Mouse (Mus musculus) heart, embryonic 14.5 days (tissue): Measurements from ENCODE around the gene Ftsj1. TPM values are rescaled to one million over a fixed set of nuclear protein-coding genes. Genes with fewer than 3 reads are reported as not detected.

Source experiments
- ATAC-seq: fragments of 200-750 bp; cut with Nextera tagmentation; 2 replicates; pipeline ENCODE4 v1.8.0; 2017; ENCODE audit warnings: low read depth, moderate TSS enrichment; ENCODE audit not compliant: insufficient number of reproducible peaks, insufficient read depth, low FRiP score
- H3K27ac ChIP-seq, 2 experiments: fragments of 200-500 bp in 1 of 2; fragments of 300-500 bp in 1 of 2; sonication (generic) in 1 of 2; replicated peaks in 1 of 2; 2 replicates each; pipeline ENCODE4 v1.5.1; 2012 to 2014; ENCODE audit warnings: low read depth in 2 of 2, low read length in 2 of 2, control low read depth in 1 of 2, mild to moderate bottlenecking in 1 of 2, mixed read lengths in 1 of 2; ENCODE audit not compliant: control insufficient read depth in 1 of 2, insufficient read depth in 1 of 2
- H3K27me3 ChIP-seq: fragments of 300-500 bp; sonication (generic); 2 replicates; pipeline ENCODE4 v1.6.1; 2014; ENCODE audit warnings: mild to moderate bottlenecking, low read length, control low read depth; ENCODE audit not compliant: control insufficient read depth, insufficient read depth
- H3K36me3 ChIP-seq: fragments of 300-500 bp; sonication (generic); 2 replicates; pipeline ENCODE4 v1.6.1; 2014; ENCODE audit warnings: mild to moderate bottlenecking, control low read depth, low read length, mixed read lengths; ENCODE audit not compliant: control insufficient read depth, insufficient read depth
- H3K4me1 ChIP-seq, 2 experiments: fragments of 200-500 bp in 1 of 2; fragments of 300-500 bp in 1 of 2; sonication (generic) in 1 of 2; 2 replicates each; pipeline ENCODE4 v1.6.1; 2012 to 2014; ENCODE audit warnings: low read length in 2 of 2, control low read depth in 1 of 2, mixed read lengths in 1 of 2; ENCODE audit not compliant: control insufficient read depth in 2 of 2, insufficient read depth in 2 of 2
- H3K4me2 ChIP-seq: fragments of 300-500 bp; sonication (generic); 2 replicates; pipeline ENCODE4 v1.6.1; 2014; ENCODE audit warnings: mild to moderate bottlenecking, low read length
- H3K4me3 ChIP-seq, 2 experiments: fragments of 200-500 bp in 1 of 2; fragments of 300-500 bp in 1 of 2; sonication (generic) in 1 of 2; 2 replicates each; pipeline ENCODE4 v1.5.1; 2012 to 2014; ENCODE audit warnings: low read length in 2 of 2, mild to moderate bottlenecking in 2 of 2, control low read depth in 1 of 2, low read depth in 1 of 2, moderate library complexity in 1 of 2; ENCODE audit not compliant: control insufficient read depth in 1 of 2, insufficient read depth in 1 of 2
- H3K9ac ChIP-seq: fragments of 300-500 bp; sonication (generic); 2 replicates; pipeline ENCODE4 v1.6.1; 2014; ENCODE audit warnings: mild to moderate bottlenecking, low read length
- H3K9me3 ChIP-seq: fragments of 300-500 bp; sonication (generic); 2 replicates; pipeline ENCODE4 v1.6.1; 2016; ENCODE audit warnings: low read length, control low read depth; ENCODE audit not compliant: control insufficient read depth
- WGBS: fragments of 180-500 bp; shearing (Covaris S2); extraction: QIAGEN DNeasy Blood & Tissue Kit; methylation state at CpG from one replicate; pipeline ENCODE4 v1.1.7; 2014; 5-methylcytosine and 5-hydroxymethylcytosine counted together
- polyA plus RNA-seq: library from polyadenylated mRNA; unstranded; fragments of >200 nt; fragmentation: Nextera tagmentation; extraction: Ambion mirVana; gene quantifications from 2 replicates; pipeline ENCODE4 v1.2.1, GENCODE M21; 2014

The Ftsj1 gene
- polyA plus RNA-seq = 25.1 and 25.4 TPM in 2 replicates

DNA sequence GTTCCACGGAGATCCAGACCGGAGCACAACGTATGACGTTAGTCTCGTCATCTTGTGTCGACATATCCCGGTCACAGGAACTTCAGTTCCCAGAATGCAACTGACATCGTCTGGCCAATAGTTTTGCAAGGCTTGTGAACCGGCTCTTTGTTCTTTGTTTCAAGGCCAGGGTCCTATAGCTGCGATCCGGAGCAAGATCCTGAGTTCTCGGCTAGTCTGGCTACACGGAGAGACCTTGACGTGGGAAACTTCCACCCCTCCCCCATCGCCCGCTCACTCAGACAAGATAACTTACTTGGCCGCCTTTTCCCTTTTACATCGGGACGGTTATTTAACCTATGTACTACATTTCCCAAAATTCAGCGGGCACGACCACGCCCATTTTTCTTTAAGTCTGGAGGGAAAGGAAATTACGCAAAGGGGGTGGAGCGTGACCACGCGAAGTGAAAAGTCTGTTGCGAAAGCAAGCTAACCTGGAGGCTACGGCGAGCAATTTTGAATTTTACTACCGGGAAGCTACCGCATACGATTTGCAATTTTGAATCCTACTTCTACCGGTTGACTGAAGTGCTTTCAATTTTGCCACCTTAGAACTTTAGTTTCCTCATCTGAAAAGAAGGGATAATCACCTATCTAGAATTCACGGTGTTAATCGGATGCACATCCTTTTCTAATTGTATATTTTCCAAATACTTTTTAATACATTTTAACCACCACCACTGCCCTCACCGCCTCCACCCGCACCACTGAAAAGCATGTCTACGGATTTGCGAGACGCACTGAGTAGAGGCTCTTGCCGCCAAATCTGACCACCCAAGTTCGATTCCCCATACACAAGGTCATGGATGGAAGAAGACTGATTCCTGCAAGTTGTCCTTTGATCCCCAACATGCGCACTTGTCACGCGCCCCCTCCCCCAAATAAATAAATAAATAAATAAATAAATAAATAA lies at the start of gene Ftsj1:
TSS of gene Ftsj1 (minus strand) at position 73 of the 952 bp plus-strand sequence.
- Histone ChIP-seq H3K27ac (peak within 1 kb of the TSS; percentile 50 to 55; a peak in 3 of 4 replicates), H3K4me1 (peaks cover 0 to 6% of the 10 kb centered on the region in 2 experiments; a peak in 1 of 4 replicates), H3K4me2 (peak within 1 kb of the TSS; percentile 70), H3K36me3 (0 out of 2 replicates have a peak, but pooled peaks cover 5% of the 10 kb centered on the region), H3K9me3 (no peaks in the 10 kb centered on the region), H3K9ac (peak within 1 kb of the TSS; percentile 74), H3K4me3 (peak within 1 kb of the TSS; percentile 59 to 72), H3K27me3 (no peaks in the 10 kb centered on the region)
- WGBS = 12% methylated on average over 45 of the region's 45 CpGs
- ATAC-seq = peak; percentile 86

DNA sequence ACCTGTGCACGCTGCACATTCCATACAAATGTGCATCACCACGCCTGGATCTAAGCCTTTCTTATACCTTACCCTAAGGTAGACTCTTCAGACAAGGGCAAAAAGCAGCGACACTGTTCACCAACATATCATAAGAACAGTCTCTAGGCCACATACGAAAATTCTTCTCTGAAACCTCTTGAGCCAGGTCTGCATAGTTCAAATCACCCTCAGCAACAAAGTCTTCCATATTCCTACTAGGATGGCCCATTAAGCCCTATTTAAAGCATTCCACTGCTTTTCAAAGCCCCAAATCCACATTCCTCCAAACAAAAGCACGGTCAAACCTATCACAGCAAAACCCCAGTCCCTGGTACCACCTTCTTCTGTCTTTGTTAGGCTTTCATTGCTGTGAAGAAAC lies 36.4 kb upstream of the Ftsj1 start:
- 68% methylated on average over 5 of the region's 5 CpGs for WGBS
- Histone ChIP-seq H3K36me3 (no peaks in the 10 kb centered on the region), H3K4me1 (no peaks in the 10 kb centered on the region), H3K9ac (no peak overlapping the region), H3K9me3 (no peaks in the 10 kb centered on the region), H3K4me3 (no peak overlapping the region), H3K27me3 (no peaks in the 10 kb centered on the region), H3K4me2 (no peak overlapping the region), H3K27ac (no peak overlapping the region)
- no peak for ATAC-seq

DNA sequence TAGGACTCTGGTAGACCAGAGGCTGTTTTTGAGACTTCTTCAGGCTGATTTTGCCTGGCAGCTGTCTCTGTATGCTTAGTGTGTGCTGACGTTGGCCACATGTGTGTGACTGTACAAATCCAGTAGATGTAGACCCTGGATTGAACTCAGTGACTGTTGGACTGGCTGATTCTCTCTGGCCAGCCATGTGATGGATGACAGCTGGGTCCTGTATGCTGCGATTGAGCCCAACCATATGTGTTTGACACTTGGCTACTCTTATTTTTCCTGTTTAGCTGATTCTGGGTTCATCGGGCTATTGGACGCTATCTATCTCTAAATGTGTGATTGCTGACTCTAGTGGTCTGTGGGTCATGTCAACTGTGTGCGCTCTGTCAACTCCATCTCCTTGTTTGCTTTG lies 21.9 kb upstream of the Ftsj1 start:
- Histone ChIP-seq H3K9ac (no peak overlapping the region), H3K4me1 (no peaks in the 10 kb centered on the region; a peak in 1 of 4 replicates), H3K4me3 (no peak overlapping the region), H3K9me3 (no peaks in the 10 kb centered on the region), H3K4me2 (no peak overlapping the region), H3K27ac (no peak overlapping the region), H3K27me3 (no peaks in the 10 kb centered on the region), H3K36me3 (no peaks in the 10 kb centered on the region)
- 72% methylated on average over 5 of the region's 5 CpGs for WGBS
- no peak; the same call in 1 of the 2 replicates for ATAC-seq

DNA sequence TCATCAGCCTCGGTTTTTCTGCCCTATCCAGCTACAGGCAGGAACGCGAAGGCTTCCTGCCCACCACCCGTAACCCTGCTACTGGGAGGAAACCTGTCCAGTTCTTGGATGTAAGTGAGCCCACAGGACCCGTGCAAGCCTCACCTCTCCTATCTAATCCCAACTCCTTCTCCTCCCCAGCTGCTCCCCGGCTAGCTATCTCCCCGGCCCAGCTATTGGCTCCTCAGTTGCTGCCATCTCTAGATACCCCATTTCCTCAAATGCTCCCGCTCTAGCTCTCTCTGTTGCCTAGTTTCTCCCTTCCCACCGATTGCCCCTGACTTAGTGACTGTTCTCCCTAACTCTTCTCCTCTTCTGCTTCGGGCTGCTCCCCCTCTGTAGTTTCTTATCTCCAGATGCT lies 19.8 kb upstream of the Ftsj1 start:
- no peak for ATAC-seq
- no peaks in the 10 kb centered on the region; a peak in 1 of 4 replicates for H3K4me1 ChIP-seq
- H3K4me2 ChIP-seq = peak overlapping the region; percentile 60
- 37% methylated on average over 10 of the region's 10 CpGs for WGBS
- peak overlapping the region; percentile 23 to 38 for H3K4me3 ChIP-seq
- no peak overlapping the region; the same call in 1 of the 2 replicates for H3K9ac ChIP-seq
- no peaks in the 10 kb centered on the region for H3K27me3 ChIP-seq
- no peak overlapping the region for H3K27ac ChIP-seq
- no peaks in the 10 kb centered on the region for H3K36me3 ChIP-seq
- H3K9me3 ChIP-seq = no peaks in the 10 kb centered on the region

DNA sequence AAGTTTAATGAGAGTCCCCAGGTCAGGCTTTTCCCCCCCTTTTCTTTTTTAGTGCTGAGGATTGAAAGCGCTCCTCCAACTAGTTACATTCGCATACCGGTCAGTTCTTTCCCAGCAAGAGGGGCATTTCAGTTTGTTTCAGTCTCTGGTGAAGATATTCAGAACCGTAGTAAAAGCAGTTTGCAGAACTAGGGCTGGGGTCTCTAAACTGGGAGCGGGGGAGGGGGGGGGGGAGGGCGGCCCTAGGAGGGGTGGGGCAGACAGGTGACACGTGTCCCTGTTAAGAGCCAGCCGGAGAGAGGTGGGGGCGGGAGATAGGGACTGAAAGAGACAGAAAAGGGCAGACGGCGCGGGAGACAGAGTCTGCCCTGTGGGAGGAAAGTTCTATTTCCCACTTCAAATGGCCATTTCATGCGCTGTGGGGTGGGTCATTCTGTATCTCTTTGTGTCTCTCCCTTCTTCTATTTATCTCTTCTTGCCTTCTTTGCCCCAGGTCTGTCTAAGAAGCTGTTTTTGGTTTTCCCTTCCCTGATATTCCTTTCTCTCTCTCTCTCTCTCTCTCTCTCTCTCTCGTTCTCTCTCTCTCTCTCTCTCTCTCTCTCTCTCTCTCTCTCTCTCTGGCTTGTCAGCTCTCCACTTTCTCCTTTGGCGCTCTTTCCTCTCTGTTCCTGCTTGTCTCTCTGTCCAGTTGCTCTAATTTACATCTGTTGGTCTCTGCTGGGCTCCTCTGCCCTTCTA lies 19.0 kb upstream of the Ftsj1 start, which contains the start of gene Slc38a5:
TSS of gene Slc38a5 (plus strand) at position 51 of the 738 bp plus-strand sequence.
- WGBS = 14% methylated on average over 12 of the region's 15 CpGs
- Histone ChIP-seq H3K4me2 (peak within 1 kb of the TSS; percentile 60), H3K4me1 (no peaks in the 10 kb centered on the region; a peak in 1 of 4 replicates), H3K9ac (peak within 1 kb of the TSS; percentile 16; the same call in 1 of the 2 replicates), H3K27me3 (no peaks in the 10 kb centered on the region), H3K27ac (no peak within 1 kb of the TSS), H3K36me3 (no peaks in the 10 kb centered on the region), H3K4me3 (peak within 1 kb of the TSS; percentile 23 to 38), H3K9me3 (no peaks in the 10 kb centered on the region)
- ATAC-seq = no peak

DNA sequence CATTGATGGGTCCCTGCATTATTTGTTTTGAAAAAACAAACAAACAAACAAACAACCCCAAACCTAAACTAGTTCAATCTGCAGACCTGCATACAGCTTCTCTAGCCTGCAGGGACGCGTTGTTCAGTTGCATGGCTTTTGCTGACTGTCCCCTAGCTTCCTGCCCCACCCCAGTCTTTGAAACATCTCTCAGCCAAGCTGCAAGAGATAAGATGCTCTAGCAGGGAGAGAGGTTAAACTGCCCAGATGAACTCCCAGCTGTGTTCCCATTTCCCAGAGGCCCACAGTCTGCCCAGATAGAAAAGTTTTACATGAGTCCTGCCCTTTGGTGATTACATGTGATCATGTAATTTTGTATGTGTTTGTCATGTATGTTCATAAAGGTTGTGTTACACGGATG lies 12.0 kb upstream of the Ftsj1 start:
- Histone ChIP-seq H3K27me3 (no peaks in the 10 kb centered on the region), H3K27ac (no peak overlapping the region), H3K36me3 (no peaks in the 10 kb centered on the region), H3K4me2 (no peak overlapping the region), H3K4me3 (no peak overlapping the region), H3K9ac (no peak overlapping the region), H3K9me3 (no peaks in the 10 kb centered on the region), H3K4me1 (no peaks in the 10 kb centered on the region)
- ATAC-seq = no peak
- 60% methylated on average over 3 of the region's 3 CpGs for WGBS

DNA sequence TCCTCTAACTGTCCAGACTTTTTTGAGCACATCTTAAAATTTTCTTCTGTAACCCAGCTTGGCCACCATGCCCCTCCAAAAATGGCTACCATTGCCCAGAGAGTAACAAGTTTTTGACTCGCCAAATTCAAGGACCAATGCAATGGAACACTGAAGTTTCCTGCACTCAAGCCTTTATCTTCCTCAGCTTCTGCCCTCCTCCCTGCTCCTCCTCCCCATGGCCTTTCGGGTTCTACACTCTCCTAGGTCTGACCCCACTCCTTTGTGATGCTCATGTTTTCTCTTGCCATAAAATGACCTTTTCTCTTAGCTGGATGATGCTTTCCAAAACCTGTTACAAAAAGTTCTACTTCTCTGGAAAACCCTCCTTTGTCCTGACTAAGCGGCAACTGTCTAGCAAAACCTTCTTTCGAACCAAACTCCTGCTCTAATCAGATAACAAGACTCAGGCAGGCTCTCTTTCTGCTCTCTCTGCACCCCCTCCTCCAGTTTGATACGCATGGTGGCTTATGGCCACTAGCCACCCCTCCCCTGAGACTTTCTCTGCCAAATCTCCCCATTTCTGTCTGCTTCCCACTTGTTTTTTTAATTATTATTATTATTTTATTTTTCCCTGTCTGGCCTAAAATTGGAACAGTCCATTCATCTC lies 11.1 kb upstream of the Ftsj1 start:
- Histone ChIP-seq H3K9ac (no peak overlapping the region), H3K4me3 (no peak overlapping the region), H3K9me3 (no peaks in the 10 kb centered on the region), H3K27ac (no peak overlapping the region), H3K36me3 (no peaks in the 10 kb centered on the region), H3K27me3 (no peaks in the 10 kb centered on the region), H3K4me2 (no peak overlapping the region), H3K4me1 (no peaks in the 10 kb centered on the region)
- no peak for ATAC-seq
- WGBS = 64% methylated on average over 5 of the region's 5 CpGs
